Mouse (Mus musculus): ENCODE measurements around the gene Zfp366. TPM values are rescaled to one million over a fixed set of nuclear protein-coding genes. Genes with fewer than 3 reads are reported as not detected.

Gene Zfp366
- total RNA-seq, 2 experiments from 2014 or later, result 0.04 to 0.69 TPM

GRCm38 (mm10) chr13:99294176-99294575 is 109.6 kb downstream of the Zfp366 start:
- ATAC-seq (ENCODE audit: poor library complexity, severe bottlenecking), result no peak

DNA sequence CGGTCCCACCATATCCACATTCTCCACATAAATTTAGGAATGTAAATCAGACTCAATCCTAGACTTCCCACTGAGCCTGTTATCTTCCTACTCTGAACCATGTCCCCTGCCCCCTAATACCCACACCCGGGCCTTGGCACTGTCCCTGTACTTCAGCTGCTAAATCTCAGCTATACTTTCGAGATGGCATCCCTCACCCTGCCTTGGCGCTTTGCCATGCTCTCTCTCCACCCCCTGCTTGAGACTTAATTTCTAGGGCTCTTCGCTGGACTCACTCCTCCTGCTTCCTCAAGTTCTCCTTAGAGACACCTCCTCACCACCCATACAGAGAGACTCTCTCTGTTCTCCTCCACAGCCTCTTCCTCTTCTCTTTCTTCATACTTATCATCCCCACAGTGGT is 115.3 kb downstream of the Zfp366 start:
- ATAC-seq (ENCODE audit: poor library complexity, severe bottlenecking), result no peak

Other genes with a start within 250 kb of the Zfp366 start
- not detected in 2 replicates for gene 1700024P04Rik, start 200.3 kb upstream of the Zfp366 start, total RNA-seq (2015)
- not detected in 2 replicates for gene 1700024P04Rik, start 200.3 kb upstream of the Zfp366 start, total RNA-seq (2017)
- 36.4 and 46.1 TPM in 2 replicates for gene Ptcd2, start 159.9 kb downstream of the Zfp366 start, total RNA-seq (2015)
- 52.1 and 53.7 TPM in 2 replicates for gene Ptcd2, start 159.9 kb downstream of the Zfp366 start, total RNA-seq (2017)
- gene Mrps27, start 160.0 kb downstream of the Zfp366 start, total RNA-seq (2015), result 7.9 and 8.6 TPM in 2 replicates
- gene Mrps27, start 160.0 kb downstream of the Zfp366 start, total RNA-seq (2017), result 6.2 and 11.4 TPM in 2 replicates